Mouse (Mus musculus): ENCODE results near the gene Zfp423.

DNA sequence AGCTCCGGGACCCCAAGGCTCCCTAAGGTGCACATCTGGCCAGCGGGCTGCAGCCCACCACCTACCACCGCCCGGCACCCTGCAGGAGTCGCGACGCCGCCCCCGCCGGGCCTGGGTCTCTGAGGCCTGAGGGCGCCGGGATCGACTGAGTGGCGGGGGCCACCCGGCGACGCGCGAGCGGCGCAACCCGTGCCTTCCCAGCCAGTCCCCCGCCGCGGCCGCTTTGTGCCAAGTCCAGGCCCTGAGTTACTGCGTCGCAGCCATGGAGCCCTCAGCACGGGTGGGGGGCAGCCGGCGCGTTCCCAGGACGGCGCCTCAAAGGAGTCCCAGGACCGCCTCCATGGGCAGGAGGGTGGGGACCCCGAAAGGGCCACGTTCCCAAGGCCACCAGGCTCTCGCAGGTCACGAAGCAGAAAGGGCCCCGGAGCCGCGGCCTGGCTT is 15.7 kb downstream of the Zfp423 start:
- no peak for TF ChIP-seq CTCF (IDR thresholded peaks at IDR 0.05; ENCODE audit: borderline replicate concordance, insufficient read depth, low read depth, low read length)
- no peak for TF ChIP-seq POLR2A (IDR thresholded peaks at IDR 0.05; ENCODE audit: borderline replicate concordance, insufficient read depth, low read length)

Measured in cerebellum, adult 2 months (tissue).